Mouse (Mus musculus): ENCODE measurements around the gene Ube4b. TPM values are rescaled to one million over a fixed set of nuclear protein-coding genes. Genes with fewer than 3 reads are reported as not detected.
"Not testable (repeated sequence)": the region's sequence is repeated elsewhere in the genome, so short reads cannot be mapped to it uniquely, and the experiment has no call there.

Gene Ube4b
- 67.0 and 70.6 TPM in 2 replicates for polyA plus RNA-seq (2014; fragmentation: Nextera tagmentation; extraction: Ambion mirVana)

GRCm38 (mm10) chr4:149426325-149427199, at the start of gene Ube4b:
Ube4b (minus strand) TSS chr4:149426749.
- WGBS = under 1% methylated on average over 43 of the region's 50 CpGs
- Histone ChIP-seq H3K9ac (ENCODE audit: low read length) (peak within 1 kb of the TSS; percentile 84), H3K4me2 (ENCODE audit: low read depth, low read length, severe bottlenecking) (peak within 1 kb of the TSS; percentile 72), H3K36me3 (ENCODE audit: control insufficient read depth, insufficient read depth, low read length) (no peaks in the 10 kb centered on the region), H3K27me3 (ENCODE audit: control insufficient read depth, insufficient read depth, low read length) (no peaks in the 10 kb centered on the region), H3K4me1 (replicated peaks; ENCODE audit: control insufficient read depth, insufficient read depth, low read length) (no peaks in the 10 kb centered on the region), H3K9me3 (ENCODE audit: control insufficient read depth, low read length) (no peaks in the 10 kb centered on the region), H3K27ac (ENCODE audit: low read depth, low read length) (peak within 1 kb of the TSS; percentile 99), H3K4me3 (ENCODE audit: low read depth, low read length) (peak within 1 kb of the TSS; percentile 84)
- peak; percentile 94 for ATAC-seq (replicated peaks; ENCODE audit: low FRiP score)
- DNase-seq (ENCODE audit: low spot score) = peak; percentile 100

- no peak overlapping the region for H3K9ac ChIP-seq (ENCODE audit: low read length)
- ATAC-seq (replicated peaks; ENCODE audit: low FRiP score) (no peak), DNase-seq (ENCODE audit: low spot score) (no peak)
- no peaks in the 10 kb centered on the region for H3K4me1 ChIP-seq (replicated peaks; ENCODE audit: control insufficient read depth, insufficient read depth, low read length)
- H3K9me3 ChIP-seq (ENCODE audit: control insufficient read depth, low read length) = no peaks in the 10 kb centered on the region
- whole genome bisulfite sequencing = 85% methylated on average over 7 of the region's 7 CpGs
- H3K27me3 ChIP-seq (ENCODE audit: control insufficient read depth, insufficient read depth, low read length) = no peaks in the 10 kb centered on the region
- peaks cover 6% of the 10 kb centered on the region for H3K36me3 ChIP-seq (ENCODE audit: control insufficient read depth, insufficient read depth, low read length)
- H3K27ac ChIP-seq (ENCODE audit: low read depth, low read length) = no peak overlapping the region
- no peak overlapping the region for H3K4me3 ChIP-seq (ENCODE audit: low read depth, low read length)
- H3K4me2 ChIP-seq (ENCODE audit: low read depth, low read length, severe bottlenecking) = no peak overlapping the region
Measured at GRCm38 (mm10) chr4:149475096-149475495, 48.5 kb upstream of the Ube4b start.

GRCm38 (mm10) chr4:149469557-149469956, 43.0 kb upstream of the Ube4b start:
- Histone ChIP-seq H3K36me3 (ENCODE audit: control insufficient read depth, insufficient read depth, low read length) (peaks cover 6% of the 10 kb centered on the region), H3K9ac (ENCODE audit: low read length) (no peak overlapping the region), H3K4me2 (ENCODE audit: low read depth, low read length, severe bottlenecking) (no peak overlapping the region), H3K4me3 (ENCODE audit: low read depth, low read length) (no peak overlapping the region), H3K4me1 (replicated peaks; ENCODE audit: control insufficient read depth, insufficient read depth, low read length) (no peaks in the 10 kb centered on the region), H3K27ac (ENCODE audit: low read depth, low read length) (no peak overlapping the region), H3K27me3 (ENCODE audit: control insufficient read depth, insufficient read depth, low read length) (no peaks in the 10 kb centered on the region), H3K9me3 (ENCODE audit: control insufficient read depth, low read length) (no peaks in the 10 kb centered on the region)
- no peak for ATAC-seq (replicated peaks; ENCODE audit: low FRiP score)
- no peak for DNase-seq (ENCODE audit: low spot score)
- 96% methylated on average over 3 of the region's 3 CpGs for WGBS

- no peaks in the 10 kb centered on the region; the same call in 1 of the 2 replicates for H3K36me3 ChIP-seq (ENCODE audit: control insufficient read depth, insufficient read depth, low read length)
- no peaks in the 10 kb centered on the region for H3K27me3 ChIP-seq (ENCODE audit: control insufficient read depth, insufficient read depth, low read length)
- no peak for ATAC-seq (replicated peaks; ENCODE audit: low FRiP score)
- no peak for DNase-seq (ENCODE audit: low spot score)
- H3K4me3 ChIP-seq (ENCODE audit: low read depth, low read length) = no peak overlapping the region
- H3K27ac ChIP-seq (ENCODE audit: low read depth, low read length) = no peak overlapping the region
- 79% methylated on average over 6 of the region's 6 CpGs for WGBS
- H3K4me2 ChIP-seq (ENCODE audit: low read depth, low read length, severe bottlenecking) = no peak overlapping the region
- no peaks in the 10 kb centered on the region for H3K9me3 ChIP-seq (ENCODE audit: control insufficient read depth, low read length)
- no peak overlapping the region for H3K9ac ChIP-seq (ENCODE audit: low read length)
- H3K4me1 ChIP-seq (replicated peaks; ENCODE audit: control insufficient read depth, insufficient read depth, low read length) = no peaks in the 10 kb centered on the region
Measured at GRCm38 (mm10) chr4:149463435-149463950, 36.9 kb upstream of the Ube4b start.

GRCm38 (mm10) chr4:149462305-149462971, 35.9 kb upstream of the Ube4b start:
- Histone ChIP-seq H3K4me3 (ENCODE audit: low read depth, low read length) (no peak overlapping the region), H3K9ac (ENCODE audit: low read length) (no peak overlapping the region), H3K4me1 (replicated peaks; ENCODE audit: control insufficient read depth, insufficient read depth, low read length) (no peaks in the 10 kb centered on the region), H3K36me3 (ENCODE audit: control insufficient read depth, insufficient read depth, low read length) (no peaks in the 10 kb centered on the region), H3K27me3 (ENCODE audit: control insufficient read depth, insufficient read depth, low read length) (no peaks in the 10 kb centered on the region), H3K27ac (ENCODE audit: low read depth, low read length) (no peak overlapping the region), H3K4me2 (ENCODE audit: low read depth, low read length, severe bottlenecking) (no peak overlapping the region), H3K9me3 (ENCODE audit: control insufficient read depth, low read length) (no peaks in the 10 kb centered on the region)
- ATAC-seq (replicated peaks; ENCODE audit: low FRiP score) = no peak
- DNase-seq (ENCODE audit: low spot score) = no peak
- WGBS = 83% methylated on average over 6 of the region's 6 CpGs

GRCm38 (mm10) chr4:149461579-149462304, 35.2 kb upstream of the Ube4b start:
- Histone ChIP-seq H3K4me3 (ENCODE audit: low read depth, low read length) (no peak overlapping the region), H3K27me3 (ENCODE audit: control insufficient read depth, insufficient read depth, low read length) (no peaks in the 10 kb centered on the region), H3K36me3 (ENCODE audit: control insufficient read depth, insufficient read depth, low read length) (no peaks in the 10 kb centered on the region), H3K4me2 (ENCODE audit: low read depth, low read length, severe bottlenecking) (no peak overlapping the region), H3K9ac (ENCODE audit: low read length) (no peak overlapping the region), H3K9me3 (ENCODE audit: control insufficient read depth, low read length) (no peaks in the 10 kb centered on the region), H3K27ac (ENCODE audit: low read depth, low read length) (no peak overlapping the region), H3K4me1 (replicated peaks; ENCODE audit: control insufficient read depth, insufficient read depth, low read length) (no peaks in the 10 kb centered on the region)
- WGBS = 72% methylated on average over 6 of the region's 7 CpGs
- ATAC-seq (replicated peaks; ENCODE audit: low FRiP score) = no peak
- no peak for DNase-seq (ENCODE audit: low spot score)

GRCm38 (mm10) chr4:149460475-149460874, 33.9 kb upstream of the Ube4b start:
- not testable (repeated sequence) for DNase-seq (ENCODE audit: low spot score); H3K36me3 ChIP-seq (ENCODE audit: control insufficient read depth, insufficient read depth, low read length); H3K27me3 ChIP-seq (ENCODE audit: control insufficient read depth, insufficient read depth, low read length); H3K4me3 ChIP-seq (ENCODE audit: low read depth, low read length); H3K27ac ChIP-seq (ENCODE audit: low read depth, low read length); H3K4me1 ChIP-seq (replicated peaks; ENCODE audit: control insufficient read depth, insufficient read depth, low read length); H3K9me3 ChIP-seq (ENCODE audit: control insufficient read depth, low read length); H3K9ac ChIP-seq (ENCODE audit: low read length); H3K4me2 ChIP-seq (ENCODE audit: low read depth, low read length, severe bottlenecking); ATAC-seq (replicated peaks; ENCODE audit: low FRiP score)
- WGBS = 89% methylated on average over 2 of the region's 2 CpGs

GRCm38 (mm10) chr4:149459425-149459824, 32.9 kb upstream of the Ube4b start:
- Histone ChIP-seq H3K27me3 (ENCODE audit: control insufficient read depth, insufficient read depth, low read length) (no peaks in the 10 kb centered on the region), H3K4me3 (ENCODE audit: low read depth, low read length) (no peak overlapping the region), H3K9me3 (ENCODE audit: control insufficient read depth, low read length) (no peaks in the 10 kb centered on the region), H3K4me2 (ENCODE audit: low read depth, low read length, severe bottlenecking) (no peak overlapping the region), H3K36me3 (ENCODE audit: control insufficient read depth, insufficient read depth, low read length) (no peaks in the 10 kb centered on the region), H3K9ac (ENCODE audit: low read length) (no peak overlapping the region), H3K4me1 (replicated peaks; ENCODE audit: control insufficient read depth, insufficient read depth, low read length) (no peaks in the 10 kb centered on the region), H3K27ac (ENCODE audit: low read depth, low read length) (no peak overlapping the region)
- ATAC-seq (replicated peaks; ENCODE audit: low FRiP score) = no peak
- DNase-seq (ENCODE audit: low spot score) = no peak
- 86% methylated on average over 1 of the region's 1 CpGs for WGBS

Data from forebrain, embryonic 11.5 days (tissue).